Mouse (Mus musculus): ENCODE results near the gene Prr14. TPM values are rescaled to one million over a fixed set of nuclear protein-coding genes. Genes with fewer than 3 reads are reported as not detected.

Gene Prr14
- polyA plus RNA-seq, 1 experiment from 2014 or later = 36.2 TPM

GRCm38 (mm10) chr7:127470011-127470715 lies 10.8 kb downstream of the Prr14 start:
- Histone ChIP-seq H3K4me2 (ENCODE audit: low read depth, low read length) (peak overlapping the region; percentile 89), H3K27ac (ENCODE audit: low read length) (peak overlapping the region; percentile 99), H3K4me3 (ENCODE audit: low read length) (peak overlapping the region; percentile 82), H3K36me3 (ENCODE audit: control insufficient read depth, insufficient read depth, low read length) (peaks cover 20% of the 10 kb centered on the region), H3K9ac (ENCODE audit: low read depth, low read length) (peak overlapping the region; percentile 95), H3K27me3 (replicated peaks; ENCODE audit: control insufficient read depth, insufficient read depth, low read length) (no peaks in the 10 kb centered on the region), H3K9me3 (ENCODE audit: control insufficient read depth, low read length) (peaks cover 3% of the 10 kb centered on the region; the same call in 1 of the 2 replicates), H3K4me1 (ENCODE audit: control insufficient read depth, insufficient read depth, low read length) (peaks cover 8% of the 10 kb centered on the region)
- 9% methylated on average over 10 of the region's 10 CpGs for WGBS
- peak; percentile 19 for ATAC-seq

- H3K4me1 ChIP-seq (ENCODE audit: control insufficient read depth, insufficient read depth, low read length) = peaks cover 8% of the 10 kb centered on the region
- peaks cover 3% of the 10 kb centered on the region; the same call in 1 of the 2 replicates for H3K9me3 ChIP-seq (ENCODE audit: control insufficient read depth, low read length)
- peak overlapping the region; percentile 82 for H3K4me3 ChIP-seq (ENCODE audit: low read length)
- peak; percentile 93 for ATAC-seq
- H3K27me3 ChIP-seq (replicated peaks; ENCODE audit: control insufficient read depth, insufficient read depth, low read length) = no peaks in the 10 kb centered on the region
- peak overlapping the region; percentile 95 for H3K9ac ChIP-seq (ENCODE audit: low read depth, low read length)
- H3K36me3 ChIP-seq (ENCODE audit: control insufficient read depth, insufficient read depth, low read length) = peaks cover 28% of the 10 kb centered on the region
- peak overlapping the region; percentile 99 for H3K27ac ChIP-seq (ENCODE audit: low read length)
- peak overlapping the region; percentile 89 for H3K4me2 ChIP-seq (ENCODE audit: low read depth, low read length)
- WGBS = under 1% methylated on average over 42 of the region's 46 CpGs
Measured at GRCm38 (mm10) chr7:127470743-127471645, 11.6 kb downstream of the Prr14 start.

GRCm38 (mm10) chr7:127471646-127472010 lies 12.2 kb downstream of the Prr14 start:
- 0% methylated on average over 19 of the region's 25 CpGs for WGBS
- Histone ChIP-seq H3K27me3 (replicated peaks; ENCODE audit: control insufficient read depth, insufficient read depth, low read length) (no peaks in the 10 kb centered on the region), H3K4me1 (ENCODE audit: control insufficient read depth, insufficient read depth, low read length) (peaks cover 8% of the 10 kb centered on the region), H3K9me3 (ENCODE audit: control insufficient read depth, low read length) (peaks cover 3% of the 10 kb centered on the region; the same call in 1 of the 2 replicates), H3K9ac (ENCODE audit: low read depth, low read length) (peak overlapping the region; percentile 95), H3K36me3 (ENCODE audit: control insufficient read depth, insufficient read depth, low read length) (peaks cover 29% of the 10 kb centered on the region), H3K27ac (ENCODE audit: low read length) (peak overlapping the region; percentile 99), H3K4me2 (ENCODE audit: low read depth, low read length) (peak overlapping the region; percentile 89), H3K4me3 (ENCODE audit: low read length) (peak overlapping the region; percentile 82)
- ATAC-seq = peak; percentile 49

- Histone ChIP-seq H3K36me3 (ENCODE audit: control insufficient read depth, insufficient read depth, low read length) (peaks cover 27% of the 10 kb centered on the region), H3K4me3 (ENCODE audit: low read length) (peak overlapping the region; percentile 82), H3K4me2 (ENCODE audit: low read depth, low read length) (peak overlapping the region; percentile 89), H3K4me1 (ENCODE audit: control insufficient read depth, insufficient read depth, low read length) (peaks cover 11% of the 10 kb centered on the region), H3K27me3 (replicated peaks; ENCODE audit: control insufficient read depth, insufficient read depth, low read length) (no peaks in the 10 kb centered on the region), H3K9ac (ENCODE audit: low read depth, low read length) (peak overlapping the region; percentile 95), H3K27ac (ENCODE audit: low read length) (peak overlapping the region; percentile 99), H3K9me3 (ENCODE audit: control insufficient read depth, low read length) (peaks cover 3% of the 10 kb centered on the region; the same call in 1 of the 2 replicates)
- no peak; the same call in 1 of the 2 replicates for ATAC-seq
- under 1% methylated on average over 7 of the region's 7 CpGs for WGBS
Measured at GRCm38 (mm10) chr7:127472060-127472459, 12.6 kb downstream of the Prr14 start.

- H3K27me3 ChIP-seq (replicated peaks; ENCODE audit: control insufficient read depth, insufficient read depth, low read length) = no peaks in the 10 kb centered on the region
- H3K4me3 ChIP-seq (ENCODE audit: low read length) = no peak overlapping the region
- 79% methylated on average over 5 of the region's 5 CpGs for WGBS
- H3K9ac ChIP-seq (ENCODE audit: low read depth, low read length) = 0 out of 2 replicates have a peak overlapping the region, but pooled peaks have one; percentile 6
- H3K27ac ChIP-seq (ENCODE audit: low read length) = no peak overlapping the region
- peaks cover 14% of the 10 kb centered on the region for H3K4me1 ChIP-seq (ENCODE audit: control insufficient read depth, insufficient read depth, low read length)
- H3K36me3 ChIP-seq (ENCODE audit: control insufficient read depth, insufficient read depth, low read length) = peaks cover 24% of the 10 kb centered on the region
- no peaks in the 10 kb centered on the region for H3K9me3 ChIP-seq (ENCODE audit: control insufficient read depth, low read length)
- no peak overlapping the region for H3K4me2 ChIP-seq (ENCODE audit: low read depth, low read length)
- no peak for ATAC-seq
Measured at GRCm38 (mm10) chr7:127473705-127474104, 14.3 kb downstream of the Prr14 start.

- Histone ChIP-seq H3K9me3 (ENCODE audit: control insufficient read depth, low read length) (no peaks in the 10 kb centered on the region), H3K9ac (ENCODE audit: low read depth, low read length) (no peak overlapping the region), H3K4me3 (ENCODE audit: low read length) (no peak overlapping the region), H3K36me3 (ENCODE audit: control insufficient read depth, insufficient read depth, low read length) (peaks cover 24% of the 10 kb centered on the region), H3K27ac (ENCODE audit: low read length) (no peak overlapping the region), H3K4me1 (ENCODE audit: control insufficient read depth, insufficient read depth, low read length) (peaks cover 12% of the 10 kb centered on the region), H3K4me2 (ENCODE audit: low read depth, low read length) (no peak overlapping the region), H3K27me3 (replicated peaks; ENCODE audit: control insufficient read depth, insufficient read depth, low read length) (no peaks in the 10 kb centered on the region)
- ATAC-seq = no peak
- 83% methylated on average over 6 of the region's 6 CpGs for WGBS
Measured at GRCm38 (mm10) chr7:127474378-127475070, 15.1 kb downstream of the Prr14 start.

- Histone ChIP-seq H3K27ac (ENCODE audit: low read length) (no peak overlapping the region), H3K36me3 (ENCODE audit: control insufficient read depth, insufficient read depth, low read length) (peaks cover 24% of the 10 kb centered on the region), H3K27me3 (replicated peaks; ENCODE audit: control insufficient read depth, insufficient read depth, low read length) (no peaks in the 10 kb centered on the region), H3K4me1 (ENCODE audit: control insufficient read depth, insufficient read depth, low read length) (peaks cover 17% of the 10 kb centered on the region), H3K9me3 (ENCODE audit: control insufficient read depth, low read length) (no peaks in the 10 kb centered on the region), H3K4me2 (ENCODE audit: low read depth, low read length) (no peak overlapping the region), H3K9ac (ENCODE audit: low read depth, low read length) (no peak overlapping the region), H3K4me3 (ENCODE audit: low read length) (no peak overlapping the region)
- WGBS = 92% methylated on average over 11 of the region's 11 CpGs
- ATAC-seq = no peak
Measured at GRCm38 (mm10) chr7:127475186-127475740, 15.9 kb downstream of the Prr14 start.

GRCm38 (mm10) chr7:127476336-127476735 lies 16.9 kb downstream of the Prr14 start:
- Histone ChIP-seq H3K4me2 (ENCODE audit: low read depth, low read length) (no peak overlapping the region), H3K27ac (ENCODE audit: low read length) (no peak overlapping the region), H3K27me3 (replicated peaks; ENCODE audit: control insufficient read depth, insufficient read depth, low read length) (no peaks in the 10 kb centered on the region), H3K36me3 (ENCODE audit: control insufficient read depth, insufficient read depth, low read length) (peaks cover 24% of the 10 kb centered on the region), H3K9ac (ENCODE audit: low read depth, low read length) (no peak overlapping the region), H3K9me3 (ENCODE audit: control insufficient read depth, low read length) (no peaks in the 10 kb centered on the region), H3K4me3 (ENCODE audit: low read length) (no peak overlapping the region), H3K4me1 (ENCODE audit: control insufficient read depth, insufficient read depth, low read length) (peaks cover 24% of the 10 kb centered on the region)
- 95% methylated on average over 11 of the region's 11 CpGs for WGBS
- ATAC-seq = no peak

Data from intestine, embryonic 16.5 days (tissue).